Mouse (Mus musculus) brain, embryonic 18.5 days (tissue): ENCODE measurements around the gene Fbxw9.

Experiments used
- DNase-seq: peaks from one replicate; pipeline ENCODE4 v3.0.0-alpha.2; 2012; ENCODE audit warnings: low read depth, low spot score

Gene Fbxw9

DNA sequence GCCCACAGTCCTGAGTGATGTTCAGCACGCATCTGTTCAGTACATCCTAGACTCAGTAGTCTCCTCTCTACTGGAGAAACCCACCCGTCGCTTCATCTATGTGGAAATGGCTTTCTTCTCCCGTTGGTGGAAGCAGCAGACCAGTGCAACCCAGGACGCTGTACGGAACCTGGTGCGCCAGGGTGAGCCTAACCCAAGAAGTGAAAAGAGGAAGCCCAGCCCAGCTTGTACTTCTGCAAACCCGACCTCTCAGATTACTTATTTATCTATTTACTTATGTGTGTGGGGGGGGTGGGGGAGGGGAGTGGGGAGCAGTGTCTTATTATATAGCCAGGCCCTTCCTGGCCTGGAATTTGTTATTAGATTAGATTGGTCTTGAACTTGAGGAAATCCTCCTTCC, 24.8 kb downstream of the Fbxw9 start:
- DNase-seq = no peak

DNA sequence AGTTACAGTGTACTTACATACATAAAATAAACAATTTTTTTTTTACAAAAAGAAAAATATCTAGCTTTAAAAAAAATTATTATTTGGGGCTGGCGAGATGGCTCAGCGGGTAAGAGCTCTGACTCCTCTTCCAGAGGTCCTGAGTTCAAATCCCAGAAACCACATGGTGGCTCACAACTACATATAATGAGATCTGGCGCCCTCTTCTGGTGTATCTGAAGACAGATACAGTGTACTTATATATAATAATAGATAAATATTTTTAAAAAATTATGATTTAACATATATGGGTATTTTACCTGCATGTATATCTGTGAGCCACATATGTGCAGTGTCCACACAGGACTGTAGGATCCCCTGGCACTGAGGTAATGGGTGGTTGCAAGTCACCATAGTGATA, 26.4 kb downstream of the Fbxw9 start:
- no peak for DNase-seq

DNA sequence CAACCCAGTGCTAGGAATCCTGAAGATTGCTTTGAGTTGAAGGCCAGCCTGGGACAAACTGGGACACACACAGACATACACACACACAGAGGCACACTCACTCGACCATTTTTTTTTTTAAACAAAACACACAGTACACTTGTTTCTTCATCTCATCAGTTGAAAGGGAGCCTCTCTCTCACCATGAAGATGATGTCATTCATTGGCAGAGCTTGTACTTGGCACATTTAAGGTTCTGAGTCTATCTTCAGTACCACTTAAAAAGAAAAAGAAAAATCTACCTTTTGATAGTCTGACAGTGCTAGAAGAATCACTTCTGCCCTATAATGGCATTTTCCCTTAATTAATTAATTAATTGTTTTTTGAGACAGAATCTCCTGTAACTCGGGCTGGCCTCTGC, 28.9 kb downstream of the Fbxw9 start:
- no peak for DNase-seq

DNA sequence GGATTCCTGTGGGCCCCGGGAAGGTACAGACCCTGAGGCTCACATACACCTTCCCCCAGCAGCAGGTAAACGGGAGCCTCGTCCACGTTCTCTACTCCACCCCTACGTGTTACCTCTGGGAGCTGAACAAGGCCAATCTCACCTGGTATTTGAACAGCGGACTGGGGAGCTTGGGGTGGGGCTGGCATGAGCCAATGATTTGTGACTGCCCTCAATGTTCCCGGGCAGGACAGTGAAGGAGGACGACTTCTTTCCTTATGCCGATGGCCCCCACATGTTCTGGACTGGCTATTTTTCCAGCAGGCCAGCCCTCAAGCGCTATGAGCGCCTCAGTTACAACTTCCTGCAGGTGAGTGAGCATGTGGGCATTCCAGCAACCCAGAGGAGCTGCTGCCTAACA, 31.0 kb downstream of the Fbxw9 start:
- DNase-seq = no peak

DNA sequence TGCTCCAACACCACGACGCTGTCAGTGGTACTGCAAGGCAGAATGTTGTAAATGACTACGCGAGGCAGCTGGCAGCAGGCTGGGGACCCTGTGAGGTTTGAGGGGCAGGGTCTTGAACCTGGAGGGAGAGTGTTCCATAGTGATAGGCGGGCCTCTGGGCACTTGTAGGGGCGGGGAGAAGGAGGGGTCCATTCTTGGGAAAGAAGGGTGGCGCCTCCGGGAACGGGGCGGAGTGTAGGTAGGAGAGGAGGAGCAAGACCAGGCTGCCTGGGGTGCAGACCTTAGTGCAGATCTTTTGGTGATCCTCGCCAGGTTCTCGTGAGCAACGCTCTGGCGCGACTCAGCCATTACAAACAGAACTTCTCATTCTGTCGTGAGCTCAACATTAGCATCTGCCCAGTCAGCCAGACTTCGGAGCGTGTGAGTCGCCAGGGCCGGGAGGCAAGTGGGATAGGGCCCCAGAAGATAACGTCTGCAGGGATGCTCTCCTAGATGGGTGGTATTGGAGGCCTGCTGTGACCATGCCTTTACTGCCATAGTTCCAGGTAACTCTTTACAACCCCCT, 31.8 kb downstream of the Fbxw9 start:
- DNase-seq = no peak

DNA sequence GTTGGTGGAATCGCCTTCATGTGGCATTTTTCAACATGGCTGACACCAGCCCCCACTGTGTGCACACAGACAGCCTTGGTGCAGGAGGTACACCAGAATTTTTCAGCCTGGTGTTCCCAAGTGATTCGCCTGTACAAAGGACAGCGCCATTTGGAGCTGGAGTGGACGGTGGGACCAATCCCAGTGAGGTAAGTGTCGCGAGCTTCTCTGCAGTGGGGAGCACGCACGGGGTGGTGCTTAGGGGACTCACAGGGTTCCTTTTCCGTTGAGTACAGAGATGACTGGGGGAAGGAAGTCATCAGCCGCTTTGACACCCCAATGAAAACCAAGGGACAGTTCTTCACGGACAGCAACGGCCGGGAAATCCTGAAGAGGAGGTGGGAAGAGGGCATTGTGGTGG, 35.2 kb downstream of the Fbxw9 start:
- DNase-seq = no peak

DNA sequence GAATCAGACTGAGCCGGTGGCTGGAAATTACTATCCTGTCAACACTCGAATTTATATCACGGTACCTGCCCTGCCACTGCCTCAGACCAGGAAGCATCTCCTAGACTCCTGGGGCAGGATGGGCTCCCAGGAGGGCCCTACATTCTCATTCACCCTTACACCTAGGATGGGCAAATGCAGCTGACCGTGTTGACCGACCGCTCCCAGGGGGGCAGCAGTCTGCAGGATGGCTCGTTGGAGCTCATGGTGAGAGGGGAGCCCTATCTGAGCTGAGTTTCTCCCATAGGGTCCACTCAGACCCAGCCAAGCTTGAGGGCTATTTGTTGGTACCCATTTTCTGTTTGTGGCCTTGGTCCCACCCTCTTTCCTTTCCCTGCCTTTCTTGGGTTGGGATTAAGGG, 35.7 kb downstream of the Fbxw9 start:
- DNase-seq = no peak

DNA sequence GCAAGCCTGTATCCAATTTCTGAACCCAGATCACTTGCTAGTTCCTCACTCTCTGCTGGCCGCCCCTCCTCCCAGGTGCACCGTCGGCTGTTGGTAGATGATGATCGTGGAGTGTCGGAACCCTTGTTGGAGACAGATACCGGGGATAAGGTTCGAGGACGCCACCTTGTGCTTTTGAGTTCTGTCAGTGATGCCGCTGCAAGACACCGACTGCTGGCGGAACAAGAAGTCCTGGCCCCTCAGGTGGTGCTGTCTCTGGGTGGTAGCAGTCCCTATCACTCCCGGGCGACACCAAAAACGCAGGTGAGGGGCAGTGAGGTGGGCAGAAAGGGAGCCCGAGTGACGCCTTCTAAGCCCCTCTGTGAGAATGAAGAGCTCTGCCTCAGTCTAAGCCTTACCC, 36.3 kb downstream of the Fbxw9 start:
- no peak for DNase-seq

DNA sequence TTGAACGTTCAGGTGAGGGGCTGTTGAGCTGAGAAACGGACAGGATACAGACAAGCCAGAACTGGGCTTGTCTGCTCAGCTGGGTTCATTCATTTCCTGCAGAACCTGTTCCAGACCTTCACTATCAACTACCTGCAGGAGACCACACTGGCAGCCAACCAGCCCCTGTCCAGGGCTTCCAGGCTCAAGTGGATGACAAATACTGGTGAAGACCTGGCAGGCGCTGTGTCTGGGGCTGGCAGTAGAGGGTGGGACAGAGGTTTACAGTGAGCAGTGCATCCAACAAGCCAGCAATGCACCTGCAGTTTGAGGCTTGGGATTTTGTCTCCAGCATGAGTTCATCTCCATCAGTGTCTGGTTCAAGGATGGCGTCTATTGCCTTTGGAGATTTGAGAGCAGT, 37.0 kb downstream of the Fbxw9 start:
- DNase-seq = no peak

DNA sequence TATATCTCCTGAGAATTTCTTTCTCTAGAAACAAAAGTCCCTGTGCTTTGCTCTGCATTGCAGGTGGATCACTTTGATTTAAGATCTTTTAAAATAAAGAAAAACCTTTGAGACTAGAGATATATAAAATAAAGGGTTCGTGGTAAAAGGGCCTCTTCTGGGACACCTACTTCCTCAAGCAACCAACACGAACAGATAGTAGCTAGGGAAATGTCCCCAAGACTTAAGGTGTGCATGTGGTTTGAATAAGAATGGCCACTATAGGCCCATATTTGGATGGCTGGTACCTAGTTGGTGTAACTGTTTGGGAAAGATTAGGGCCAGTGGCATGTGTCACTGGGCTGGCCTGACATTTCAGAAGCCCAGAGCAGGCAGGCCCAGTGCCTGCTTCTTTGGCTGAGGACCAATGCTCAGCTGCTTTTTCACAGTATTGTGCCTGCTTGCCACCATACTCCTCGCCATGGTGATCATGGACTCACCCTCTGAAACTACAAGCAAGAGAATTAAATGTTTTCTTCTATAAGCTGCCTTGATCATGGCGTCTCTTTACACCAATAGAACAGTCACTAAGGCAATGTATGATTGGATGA, 40.3 kb downstream of the Fbxw9 start:
- DNase-seq = no peak

DNA sequence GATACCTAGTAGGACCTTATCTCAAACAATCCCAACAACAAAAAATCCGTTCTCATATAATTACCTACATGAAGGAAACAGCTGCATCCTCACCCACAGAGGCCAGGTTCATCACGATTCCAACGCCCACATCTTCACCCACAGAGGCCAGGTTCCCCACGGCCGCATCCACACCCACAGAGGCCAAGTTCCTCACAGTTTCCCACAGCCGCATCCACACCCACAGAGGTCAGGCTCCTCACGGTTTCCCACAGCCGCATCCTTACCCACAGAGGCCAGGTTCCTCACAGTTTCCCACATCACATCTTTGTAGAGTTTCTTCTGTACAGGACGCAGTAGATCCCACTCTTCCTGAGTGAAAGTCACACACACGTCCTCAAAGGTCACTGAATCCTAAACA, 53.4 kb downstream of the Fbxw9 start:
- DNase-seq = no peak

DNA sequence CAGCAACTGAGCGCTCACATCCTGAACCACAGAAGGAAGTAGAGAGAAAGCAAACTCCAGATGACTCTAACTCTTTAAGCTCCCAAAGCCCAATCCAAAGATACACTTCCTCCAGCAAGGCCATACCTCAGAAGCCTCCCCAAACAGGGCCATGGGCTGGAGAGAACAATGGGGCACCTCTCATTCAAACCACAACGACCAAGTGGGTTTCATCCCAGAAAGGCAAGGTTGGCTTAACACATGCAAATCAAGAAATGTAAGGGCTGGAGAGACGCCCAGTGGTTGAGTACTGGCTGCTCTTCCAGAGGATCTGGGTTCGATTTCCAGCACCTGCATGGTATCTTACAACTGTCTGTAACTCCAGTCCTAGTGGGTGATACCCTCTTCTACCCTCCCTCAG, 55.6 kb downstream of the Fbxw9 start:
- no peak for DNase-seq
